Mouse (Mus musculus) kidney, adult 2 months (tissue): ENCODE results near the gene Sem1. TPM values are rescaled to one million over a fixed set of nuclear protein-coding genes. Genes with fewer than 3 reads are reported as not detected.

ENCODE experiments used
- DNase-seq: peaks from one replicate; pipeline ENCODE4 v3.0.0; 2021
- H3K27ac ChIP-seq: fragments of 200-500 bp; 2 replicates; pipeline ENCODE4 v1.5.1; 2012; ENCODE audit warnings: low read depth, low read length, control low read depth, inconsistent platforms; ENCODE audit not compliant: insufficient read depth
- H3K27me3 ChIP-seq: fragments of 200-500 bp; replicated peaks from 2 replicates; pipeline ENCODE4 v1.6.1; 2012; ENCODE audit warnings: mild to moderate bottlenecking, moderate library complexity, low read length, inconsistent platforms; ENCODE audit not compliant: control insufficient read depth, insufficient read depth
- H3K36me3 ChIP-seq: fragments of 200-500 bp; 2 replicates; pipeline ENCODE4 v1.6.1; 2012; ENCODE audit warnings: mild to moderate bottlenecking, moderate library complexity, low read length, inconsistent platforms; ENCODE audit not compliant: control insufficient read depth, insufficient read depth
- H3K4me1 ChIP-seq: fragments of 200-500 bp; 2 replicates; pipeline ENCODE4 v1.6.1; 2011; ENCODE audit warnings: low read length; ENCODE audit not compliant: control insufficient read depth, insufficient read depth
- H3K4me3 ChIP-seq: fragments of 200-500 bp; 2 replicates; pipeline ENCODE4 v1.5.1; 2011; ENCODE audit warnings: mild to moderate bottlenecking, low read depth, low read length, control low read depth; ENCODE audit not compliant: insufficient read depth
- CTCF ChIP-seq: fragments of 200-500 bp; conservative IDR thresholded peaks from 2 replicates; pipeline ENCODE4 v1.5.1; 2011; ENCODE audit warnings: low read depth, mild to moderate bottlenecking, control low read depth, low read length, moderate library complexity, mixed read lengths; ENCODE audit not compliant: insufficient read depth, insufficient read length
- POLR2A ChIP-seq: fragments of 200-500 bp; IDR thresholded peaks from one replicate; pipeline ENCODE4 v1.6.1; 2011; ENCODE audit warnings: low read depth, low read length, control low read depth
- WGBS: fragments of 180-500 bp; shearing (Covaris S2); methylation state at CpG from one replicate; pipeline ENCODE4 v1.1.7; 2018; 5-methylcytosine and 5-hydroxymethylcytosine counted together
- polyA plus RNA-seq: library from polyadenylated mRNA; depleted of rRNA; stranded (reverse); fragments of >200 nt; gene quantifications from 2 replicates; pipeline ENCODE4 v1.2.3, GENCODE M21; 2012; rRNA removed

Gene Sem1
- polyA plus RNA-seq, result 20.5 and 37.5 TPM in 2 replicates

- WGBS, result under 1% methylated on average over 59 of the region's 59 CpGs
- peak; percentile 94 for DNase-seq
Measured at GRCm38 (mm10) chr6:6578304-6579149, at the start of gene Sem1. Sem1 (minus strand) TSS chr6:6578663.

DNA sequence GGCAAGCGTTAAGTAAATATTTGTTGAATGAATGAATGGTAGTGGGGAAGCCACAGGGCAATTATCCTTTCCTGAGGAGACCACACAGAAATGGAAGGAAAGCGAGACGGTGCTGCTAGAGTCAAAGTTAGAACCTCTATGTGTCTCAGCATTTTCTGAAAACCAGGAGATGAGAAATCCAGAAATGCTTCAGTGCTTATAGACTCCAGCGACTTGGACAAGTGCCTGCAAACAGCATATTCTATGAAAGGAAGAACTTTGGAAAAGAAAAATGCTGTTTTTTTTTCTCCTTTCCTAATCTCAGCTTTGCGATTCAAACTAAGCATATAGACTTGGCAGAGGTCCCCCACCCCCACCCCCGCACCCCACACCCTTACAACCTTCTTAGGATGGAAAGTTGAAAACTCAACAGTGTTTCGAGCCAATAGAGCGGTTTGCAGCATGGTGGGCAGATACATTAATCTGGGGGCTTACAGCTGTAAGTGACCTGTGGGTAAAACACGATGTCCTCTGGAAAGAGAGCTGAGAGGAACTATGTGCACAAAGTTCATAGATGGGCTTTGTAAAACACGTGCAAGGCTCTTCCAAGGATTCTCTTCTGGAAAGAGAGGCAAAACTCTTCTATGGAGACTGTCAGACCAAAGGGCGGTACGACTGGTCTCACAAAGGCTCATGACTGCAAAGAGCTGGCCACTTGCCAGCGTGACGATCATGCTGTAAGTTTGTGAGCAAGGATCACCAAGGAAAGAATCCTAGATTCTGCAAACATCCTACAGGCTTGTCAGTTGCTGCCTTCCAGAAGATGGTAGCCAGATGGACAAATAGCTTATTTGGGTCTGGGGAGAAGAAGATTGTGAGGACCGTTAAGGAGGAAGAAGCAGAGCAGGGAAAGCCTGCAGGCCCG lies 44.6 kb upstream of the Sem1 start:
- Histone ChIP-seq H3K27ac (no peak overlapping the region), H3K4me1 (no peaks in the 10 kb centered on the region), H3K27me3 (no peaks in the 10 kb centered on the region), H3K36me3 (no peaks in the 10 kb centered on the region), H3K4me3 (no peak overlapping the region)
- DNase-seq, result peak; percentile 47
- no peak for TF ChIP-seq CTCF
- no peak for TF ChIP-seq POLR2A
- WGBS, result 64% methylated on average over 16 of the region's 16 CpGs

More at GRCm38 (mm10) chr6:6578304-6579149, at the start of gene Sem1:
- Histone ChIP-seq H3K27ac (peak within 1 kb of the TSS; percentile 86), H3K4me1 (no peaks in the 10 kb centered on the region; the same call in 1 of the 2 replicates), H3K4me3 (peak within 1 kb of the TSS; percentile 97), H3K36me3 (no peaks in the 10 kb centered on the region), H3K27me3 (no peaks in the 10 kb centered on the region)
- TF ChIP-seq POLR2A (peak; percentile 55), CTCF (no peak)

GRCm38 (mm10) chr6:6603561-6604544 lies 25.4 kb upstream of the Sem1 start:
- no peak for DNase-seq
- TF ChIP-seq CTCF, result no peak
- no peak for TF ChIP-seq POLR2A
- Histone ChIP-seq H3K4me3 (no peak overlapping the region), H3K27me3 (no peaks in the 10 kb centered on the region; the same call in 1 of the 2 replicates), H3K4me1 (no peaks in the 10 kb centered on the region), H3K27ac (no peak overlapping the region), H3K36me3 (no peaks in the 10 kb centered on the region)
- 57% methylated on average over 8 of the region's 8 CpGs for WGBS

- Histone ChIP-seq H3K4me3 (no peak overlapping the region), H3K27ac (no peak overlapping the region), H3K36me3 (no peaks in the 10 kb centered on the region), H3K4me1 (no peaks in the 10 kb centered on the region), H3K27me3 (no peaks in the 10 kb centered on the region)
- DNase-seq, result no peak
- TF ChIP-seq POLR2A (no peak), CTCF (no peak)
- WGBS, result 67% methylated on average over 2 of the region's 2 CpGs
Measured at GRCm38 (mm10) chr6:6586313-6586712, 7.8 kb upstream of the Sem1 start.

GRCm38 (mm10) chr6:6581849-6582248 lies 3.4 kb upstream of the Sem1 start:
- 77% methylated on average over 2 of the region's 2 CpGs for WGBS
- H3K4me1 ChIP-seq, result no peaks in the 10 kb centered on the region; the same call in 1 of the 2 replicates
- no peak for TF ChIP-seq CTCF
- no peak for TF ChIP-seq POLR2A
- H3K4me3 ChIP-seq, result no peak overlapping the region
- DNase-seq, result no peak
- H3K36me3 ChIP-seq, result no peaks in the 10 kb centered on the region
- H3K27ac ChIP-seq, result no peak overlapping the region
- no peaks in the 10 kb centered on the region for H3K27me3 ChIP-seq

DNA sequence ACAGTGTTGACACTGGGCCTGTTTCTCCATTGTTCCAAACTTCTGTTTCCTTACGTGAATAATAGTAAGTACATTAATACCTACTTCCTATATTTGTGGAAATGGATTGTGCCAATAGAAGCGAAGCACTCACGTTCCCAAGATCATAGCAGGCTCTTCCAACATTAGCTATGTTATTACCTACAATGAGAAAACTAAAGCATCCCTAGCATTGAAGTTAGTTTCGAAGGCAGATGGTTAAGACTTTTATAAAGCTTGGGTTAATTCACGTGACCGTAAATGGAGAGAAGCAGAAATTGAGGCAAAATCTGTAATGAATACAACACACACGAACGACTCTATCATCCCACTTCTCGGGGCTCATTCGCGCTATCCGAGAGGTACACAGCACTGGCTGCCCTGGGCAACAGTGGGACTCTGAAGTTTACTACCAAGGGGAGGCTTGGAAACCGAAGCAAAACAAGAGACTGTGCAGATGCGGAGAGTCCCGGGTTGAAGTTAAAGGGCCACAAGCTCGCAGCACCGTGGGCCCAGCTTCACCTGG lies 650 bp downstream of the Sem1 start:
- DNase-seq, result peak; percentile 7
- Histone ChIP-seq H3K27me3 (no peaks in the 10 kb centered on the region), H3K4me1 (no peaks in the 10 kb centered on the region; the same call in 1 of the 2 replicates), H3K4me3 (peak overlapping the region; percentile 97), H3K36me3 (no peaks in the 10 kb centered on the region), H3K27ac (peak overlapping the region; percentile 86)
- TF ChIP-seq CTCF (no peak), POLR2A (no peak)
- 1% methylated on average over 17 of the region's 17 CpGs for WGBS
